27 mouse cellular contexts compared by ENCODE assay signal in genomic region chr11:118878605-118879245, GRCm38 (mm10). TPM values are rescaled to one million over a fixed set of nuclear protein-coding genes. Genes with fewer than 3 reads are reported as not detected.
"Had no signal": no experiment of that assay in that cellular context is flagged by ENCODE, and none has a peak within 500 bp of the region (broad histone marks: within the 10 kb centered on the region; RNA-seq: fewer than 3 reads in every experiment).

No protein-coding gene starts in this region.

- DNase-seq: gastrocnemius, postnatal 14 days; gastrocnemius, postnatal 36 days; heart, adult 11 months; heart, adult 2 months; heart, postnatal 14 days; heart, postnatal 36 days; kidney, adult 11 months; kidney, adult 2 months; kidney, adult 9 months; kidney, postnatal 25 days; kidney, postnatal 4 days; layer of hippocampus, adult 9-11 months; liver; liver, embryonic 13.5 days; liver, postnatal 0 days had no signal

- H3K4me3 ChIP-seq: heart, adult 2 months; heart, embryonic 13.5 days; heart, embryonic 15.5 days; hindbrain, embryonic 13.5 days; hindbrain, embryonic 15.5 days; kidney, embryonic 15.5 days; limb, embryonic 10.5 days; limb, embryonic 12.5 days; liver, embryonic 13.5 days; liver, embryonic 15.5 days had no signal

- ATAC-seq: hindbrain, postnatal 0 days; intestine, embryonic 16.5 days; liver, postnatal 0 days had no signal

- H3K4me1 ChIP-seq: liver, embryonic 13.5 days; liver, embryonic 15.5 days had no signal

- H3K27ac ChIP-seq: heart, adult 2 months; heart, embryonic 13.5 days; heart, embryonic 15.5 days; hindbrain, embryonic 13.5 days; hindbrain, embryonic 15.5 days; hindbrain, postnatal 0 days; kidney, embryonic 15.5 days; kidney, postnatal 0 days; limb, embryonic 10.5 days; limb, embryonic 12.5 days; liver, embryonic 13.5 days; liver, embryonic 15.5 days had no signal

- H3K27me3 ChIP-seq: hindbrain, embryonic 13.5 days; hindbrain, embryonic 15.5 days; limb, embryonic 12.5 days; liver, embryonic 13.5 days; liver, embryonic 15.5 days had no signal

RNA-seq across cellular contexts. Expression of gene Rbfox3, which starts 32.7 kb away (rescaled TPM):
- total RNA-seq: hematopoietic stem cell, adult 5-6 weeks had no signal
- polyA plus RNA-seq: heart, adult 2 months had no signal
